Mouse (Mus musculus) embryonic facial prominence, embryonic 10.5 days (tissue): ENCODE data around the gene Stk11. TPM values are rescaled to one million over a fixed set of nuclear protein-coding genes. Genes with fewer than 3 reads are reported as not detected.

Source experiments
- polyA plus RNA-seq: library from polyadenylated mRNA; unstranded; fragments of >200 nt; fragmentation: Nextera tagmentation; extraction: Ambion mirVana; gene quantifications from 2 replicates; pipeline ENCODE4 v1.2.1, GENCODE M21; 2016

Stk11 gene
- polyA plus RNA-seq, 1 experiment from 2014 or later: 17.5 TPM

Other genes with a start within 250 kb of the Stk11 start
- 9.3 and 12.3 TPM in 2 replicates for gene Prtn3, start 241.3 kb upstream of the Stk11 start, polyA plus RNA-seq
- gene Plppr3, start 241.2 kb upstream of the Stk11 start, polyA plus RNA-seq: 123 and 139 TPM in 2 replicates
- 0.20 TPM in 1 of 2 replicates, not detected in the other for gene Elane, start 229.6 kb upstream of the Stk11 start, polyA plus RNA-seq
- gene Cfd, start 224.9 kb upstream of the Stk11 start, polyA plus RNA-seq: not detected in 2 replicates
- 63.6 and 68.1 TPM in 2 replicates for gene Med16, start 206.9 kb upstream of the Stk11 start, polyA plus RNA-seq
- gene Gm26602, start 204.9 kb upstream of the Stk11 start, polyA plus RNA-seq: 3.4 TPM in 1 of 2 replicates, not detected in the other
- 0.33 and 0.37 TPM in 2 replicates for gene Kiss1r, start 198.8 kb upstream of the Stk11 start, polyA plus RNA-seq
- 125 and 136 TPM in 2 replicates for gene R3hdm4, start 194.6 kb upstream of the Stk11 start, polyA plus RNA-seq
- gene Arid3a, start 188.8 kb upstream of the Stk11 start, polyA plus RNA-seq: 15.7 and 18.0 TPM in 2 replicates
- gene Wdr18, start 155.7 kb upstream of the Stk11 start, polyA plus RNA-seq: 166 TPM in 2 replicates
- 0.13 and 0.44 TPM in 2 replicates for gene Grin3b, start 145.1 kb upstream of the Stk11 start, polyA plus RNA-seq
- gene Tmem259, start 131.5 kb upstream of the Stk11 start, polyA plus RNA-seq: 12.3 and 12.4 TPM in 2 replicates
- 234 and 253 TPM in 2 replicates for gene Cnn2, start 127.2 kb upstream of the Stk11 start, polyA plus RNA-seq
- 2.9 and 3.2 TPM in 2 replicates for gene Abca7, start 119.3 kb upstream of the Stk11 start, polyA plus RNA-seq
- 11.2 and 11.3 TPM in 2 replicates for gene Arhgap45, start 99.2 kb upstream of the Stk11 start, polyA plus RNA-seq
- 312 and 316 TPM in 2 replicates for gene Polr2e, start 76.0 kb upstream of the Stk11 start, polyA plus RNA-seq
- 618 and 672 TPM in 2 replicates for gene Gpx4, start 68.6 kb upstream of the Stk11 start, polyA plus RNA-seq
- gene Sbno2, start 10.2 kb upstream of the Stk11 start, polyA plus RNA-seq: 16.2 and 18.2 TPM in 2 replicates
- 491 and 493 TPM in 2 replicates for gene Atp5d, start 22.8 kb downstream of the Stk11 start, polyA plus RNA-seq
- gene Cbarp, start 25.0 kb downstream of the Stk11 start, polyA plus RNA-seq: 4.9 and 8.5 TPM in 2 replicates
- gene Midn, start 32.5 kb downstream of the Stk11 start, polyA plus RNA-seq: 22.2 TPM in 2 replicates
- gene Cirbp, start 50.2 kb downstream of the Stk11 start, polyA plus RNA-seq: 93.2 and 110 TPM in 2 replicates
- gene 1600002K03Rik, start 57.1 kb downstream of the Stk11 start, polyA plus RNA-seq: 10.8 and 12.0 TPM in 2 replicates
- 45.2 and 50.1 TPM in 2 replicates for gene Efna2, start 63.7 kb downstream of the Stk11 start, polyA plus RNA-seq
- gene Mum1, start 110.6 kb downstream of the Stk11 start, polyA plus RNA-seq: 95.9 and 98.1 TPM in 2 replicates
- 303 and 309 TPM in 2 replicates for gene Ndufs7, start 133.3 kb downstream of the Stk11 start, polyA plus RNA-seq
- 24.4 and 25.0 TPM in 2 replicates for gene Gamt, start 145.2 kb downstream of the Stk11 start, polyA plus RNA-seq
- 56.2 and 58.5 TPM in 2 replicates for gene Dazap1, start 145.7 kb downstream of the Stk11 start, polyA plus RNA-seq
- 1,079 and 1,119 TPM in 2 replicates for gene Rps15, start 176.7 kb downstream of the Stk11 start, polyA plus RNA-seq
- 11.8 and 12.6 TPM in 2 replicates for gene Apc2, start 180.2 kb downstream of the Stk11 start, polyA plus RNA-seq
- 53.7 and 56.2 TPM in 2 replicates for gene 2310011J03Rik, start 204.7 kb downstream of the Stk11 start, polyA plus RNA-seq
- 5.0 and 5.5 TPM in 2 replicates for gene Pcsk4, start 213.7 kb downstream of the Stk11 start, polyA plus RNA-seq
- gene Reep6, start 214.2 kb downstream of the Stk11 start, polyA plus RNA-seq: 6.6 TPM in 2 replicates
- gene Adamtsl5, start 232.6 kb downstream of the Stk11 start, polyA plus RNA-seq: 0.65 and 0.88 TPM in 2 replicates
- 0.37 and 0.43 TPM in 2 replicates for gene Plk5, start 240.7 kb downstream of the Stk11 start, polyA plus RNA-seq